Mouse (Mus musculus) Muller cell, postnatal 12 days (primary cell): Measurements from ENCODE around the gene Olfr283.
A peak's percentile ranks its signal among the peaks of the same experiment; 100 is the strongest.
"Not testable (repeated sequence)": the region's sequence is repeated elsewhere in the genome, so short reads cannot be mapped to it uniquely, and the experiment has no call there.

Source experiments
- DNase-seq: peaks from one replicate; pipeline ENCODE4 v3.0.0-alpha.2; 2015; ENCODE audit errors: inconsistent ontology term

Olfr283 gene

GRCm38 (mm10) chr15:98380846-98381245, at the start of gene Olfr283:
TSS of gene Olfr283 (minus strand) at chr15:98380946.
- no peak for DNase-seq

GRCm38 (mm10) chr15:98425188-98425587, 44.4 kb upstream of the Olfr283 start:
- DNase-seq, result no peak

GRCm38 (mm10) chr15:98424753-98425152, 44.0 kb upstream of the Olfr283 start:
- DNase-seq, result no peak

GRCm38 (mm10) chr15:98424326-98424725, 43.6 kb upstream of the Olfr283 start:
- DNase-seq, result no peak

GRCm38 (mm10) chr15:98420897-98421296, 40.2 kb upstream of the Olfr283 start:
- no peak for DNase-seq

- DNase-seq, result no peak
These were observed 37.4 kb upstream of the Olfr283 start for GRCm38 (mm10) chr15:98418096-98418495.

- not testable (repeated sequence) for DNase-seq
These were observed 36.5 kb upstream of the Olfr283 start for GRCm38 (mm10) chr15:98417285-98417684.

- DNase-seq, result not testable (repeated sequence)
These were observed 36.1 kb upstream of the Olfr283 start for GRCm38 (mm10) chr15:98416802-98417201.

GRCm38 (mm10) chr15:98415996-98416395, 35.2 kb upstream of the Olfr283 start:
- no peak for DNase-seq

- DNase-seq, result no peak
These were observed 29.5 kb upstream of the Olfr283 start for GRCm38 (mm10) chr15:98410249-98410648.

- DNase-seq, result no peak
These were observed 28.9 kb upstream of the Olfr283 start for GRCm38 (mm10) chr15:98409635-98410034.

GRCm38 (mm10) chr15:98408406-98409060, 27.8 kb upstream of the Olfr283 start:
- DNase-seq, result no peak

- no peak for DNase-seq
These were observed 21.6 kb upstream of the Olfr283 start for GRCm38 (mm10) chr15:98402356-98402755.

GRCm38 (mm10) chr15:98397136-98397535, 16.4 kb upstream of the Olfr283 start:
- no peak for DNase-seq

- DNase-seq, result no peak
These were observed 11.1 kb upstream of the Olfr283 start for GRCm38 (mm10) chr15:98391903-98392187.

- no peak for DNase-seq
These were observed 10.5 kb upstream of the Olfr283 start for GRCm38 (mm10) chr15:98391081-98391902.

GRCm38 (mm10) chr15:98389796-98390195, 9.1 kb upstream of the Olfr283 start:
- DNase-seq, result peak; percentile 82

- DNase-seq, result no peak
These were observed 6.9 kb upstream of the Olfr283 start for GRCm38 (mm10) chr15:98387621-98388020.

GRCm38 (mm10) chr15:98378209-98378608, 2.5 kb downstream of the Olfr283 start:
- no peak for DNase-seq

- no peak for DNase-seq
These were observed 39.9 kb downstream of the Olfr283 start, which contains the start of gene Olfr284 for GRCm38 (mm10) chr15:98340887-98341286. TSS of gene Olfr284 (minus strand) at chr15:98340987.
